ENCODE assay signal across 8 mouse cellular contexts in genomic region chr2:18026116-18026947, GRCm38 (mm10). TPM values are rescaled to one million over a fixed set of nuclear protein-coding genes. Genes with fewer than 3 reads are reported as not detected.
DNase-seq lines count a peak whose midpoint lies in the region; ATAC-seq and TF ChIP-seq lines count a peak whose summit lies in the region.
"Had no signal": no experiment of that assay in that cellular context is flagged by ENCODE, and none has a peak within 500 bp of the region (broad histone marks: within the 10 kb centered on the region; RNA-seq: fewer than 3 reads in every experiment).

No protein-coding gene starts in this region.

- H3K4me3 ChIP-seq in bone marrow macrophage, adult 2 months (ENCODE audit: insufficient read depth, low read length), result peak overlapping the region; percentile 72
- H3K4me3 ChIP-seq in forebrain, embryonic 13.5 days, result peak overlapping the region; percentile 60
- peak overlapping the region; percentile 73 for H3K4me3 ChIP-seq in limb, embryonic 11.5 days (ENCODE audit: low read depth, low read length)
- peak overlapping the region; percentile 65 for H3K4me3 ChIP-seq in midbrain, embryonic 12.5 days
- H3K4me3 ChIP-seq in stomach, embryonic 14.5 days (ENCODE audit: low read depth, low read length), result peak overlapping the region; percentile 68

- no peaks in the 10 kb centered on the region for H3K36me3 ChIP-seq in forebrain, embryonic 13.5 days (ENCODE audit: poor library complexity, severe bottlenecking)
- H3K36me3 ChIP-seq in limb, embryonic 11.5 days (ENCODE audit: control insufficient read depth, insufficient read depth, low read length), result no peaks in the 10 kb centered on the region
- no peaks in the 10 kb centered on the region for H3K36me3 ChIP-seq in midbrain, embryonic 12.5 days
- H3K36me3 ChIP-seq in stomach, embryonic 14.5 days (ENCODE audit: control insufficient read depth, insufficient read depth, low read length), result no peaks in the 10 kb centered on the region

- no peaks in the 10 kb centered on the region for H3K4me1 ChIP-seq in bone marrow macrophage, adult 2 months (ENCODE audit: control insufficient read depth, insufficient read depth, low read length)
- H3K4me1 ChIP-seq in forebrain, embryonic 13.5 days, result peaks cover 56% of the 10 kb centered on the region
- peaks cover 10% of the 10 kb centered on the region for H3K4me1 ChIP-seq in limb, embryonic 11.5 days (ENCODE audit: control insufficient read depth, insufficient read depth, low read length)
- H3K4me1 ChIP-seq in midbrain, embryonic 12.5 days, result peaks cover 31% of the 10 kb centered on the region
- peaks cover 4% of the 10 kb centered on the region; the same call in 1 of the 2 replicates for H3K4me1 ChIP-seq in stomach, embryonic 14.5 days (ENCODE audit: control insufficient read depth, insufficient read depth, low read length)

- no peaks in the 10 kb centered on the region for H3K9me3 ChIP-seq in forebrain, embryonic 13.5 days (replicated peaks)
- no peaks in the 10 kb centered on the region for H3K9me3 ChIP-seq in limb, embryonic 11.5 days (ENCODE audit: control insufficient read depth, low read length)
- no peaks in the 10 kb centered on the region for H3K9me3 ChIP-seq in midbrain, embryonic 12.5 days
- H3K9me3 ChIP-seq in stomach, embryonic 14.5 days (ENCODE audit: control insufficient read depth, low read depth, low read length), result no peaks in the 10 kb centered on the region

- peak overlapping the region; percentile 99 for H3K4me2 ChIP-seq in forebrain, embryonic 13.5 days
- H3K4me2 ChIP-seq in limb, embryonic 11.5 days (ENCODE audit: low read depth, severe bottlenecking), result peak overlapping the region; percentile 90
- H3K4me2 ChIP-seq in midbrain, embryonic 12.5 days (replicated peaks), result peak overlapping the region; percentile 97
- peak overlapping the region; percentile 100 for H3K4me2 ChIP-seq in stomach, embryonic 14.5 days (replicated peaks; ENCODE audit: low read depth, low read length)

- peak; percentile 14 for ATAC-seq in forebrain, embryonic 13.5 days
- peak; percentile 10; the same call in 1 of the 2 replicates for ATAC-seq in limb, embryonic 11.5 days (ENCODE audit: insufficient number of reproducible peaks, low FRiP score, low TSS enrichment, low read depth)
- ATAC-seq in midbrain, embryonic 12.5 days (ENCODE audit: low FRiP score, low read depth), result peak; percentile 23
- ATAC-seq in stomach, embryonic 14.5 days (ENCODE audit: insufficient number of reproducible peaks, insufficient read depth, low FRiP score, low read depth), result no peak

- WGBS in forebrain, embryonic 13.5 days, result under 1% methylated on average over 44 of the region's 44 CpGs
- under 1% methylated on average over 44 of the region's 44 CpGs for WGBS in limb, embryonic 11.5 days
- WGBS in midbrain, embryonic 12.5 days, result under 1% methylated on average over 44 of the region's 44 CpGs
- under 1% methylated on average over 44 of the region's 44 CpGs for WGBS in stomach, embryonic 14.5 days

- TF ChIP-seq CTCF in bone marrow macrophage, adult 2 months (IDR thresholded peaks at IDR 0.05; ENCODE audit: low read depth, low read length), result no peak

- no peaks in the 10 kb centered on the region for H3K27me3 ChIP-seq in forebrain, embryonic 13.5 days
- no peaks in the 10 kb centered on the region for H3K27me3 ChIP-seq in limb, embryonic 11.5 days (ENCODE audit: control insufficient read depth, insufficient read depth, low read length)
- no peaks in the 10 kb centered on the region for H3K27me3 ChIP-seq in midbrain, embryonic 12.5 days
- H3K27me3 ChIP-seq in stomach, embryonic 14.5 days (ENCODE audit: control insufficient read depth, insufficient read depth, low read length), result no peaks in the 10 kb centered on the region

- DNase-seq in MN1 (ENCODE audit: low spot score), result peak; percentile 54
- DNase-seq in heart, postnatal 36 days, result peak; percentile 65 to 77
- DNase-seq in limb, embryonic 11.5 days (ENCODE audit: low spot score), result peak; percentile 77

- H3K9ac ChIP-seq in forebrain, embryonic 13.5 days, result peak overlapping the region; percentile 94
- H3K9ac ChIP-seq in limb, embryonic 11.5 days (ENCODE audit: low read length), result peak overlapping the region; percentile 60
- H3K9ac ChIP-seq in midbrain, embryonic 12.5 days (replicated peaks), result peak overlapping the region; percentile 94
- peak overlapping the region; percentile 34 for H3K9ac ChIP-seq in stomach, embryonic 14.5 days (replicated peaks; ENCODE audit: low read depth, low read length)

- H3K27ac ChIP-seq in bone marrow macrophage, adult 2 months (ENCODE audit: insufficient read depth, low read depth, low read length), result no peak overlapping the region
- peak overlapping the region; percentile 99 for H3K27ac ChIP-seq in forebrain, embryonic 13.5 days
- H3K27ac ChIP-seq in limb, embryonic 11.5 days (replicated peaks; ENCODE audit: low read depth, low read length), result 0 out of 2 replicates have a peak overlapping the region, but pooled peaks have one; percentile 47
- H3K27ac ChIP-seq in midbrain, embryonic 12.5 days (replicated peaks), result peak overlapping the region; percentile 99
- H3K27ac ChIP-seq in stomach, embryonic 14.5 days (ENCODE audit: low read length), result peak overlapping the region; percentile 29; the same call in 1 of the 2 replicates

- no peak for TF ChIP-seq POLR2A in bone marrow macrophage, adult 2 months (IDR thresholded peaks at IDR 0.05; ENCODE audit: borderline replicate concordance, low read depth, low read length)

- intact Hi-C loops in heart, postnatal 36 days (cut with DNase I), result loop anchor here (2.0 to 5.0 kb wide), 12 partner anchors 38 to 1251 kb away; partner anchors contain the start of genes Bmi1, Dnajc1 and Spag6

RNA-seq across cellular contexts. Expression of gene A930004D18Rik, which starts 11.2 kb away (rescaled TPM):
- polyA plus RNA-seq in bone marrow macrophage, adult 2 months (2012; ENCODE audit: insufficient read depth, insufficient read length, missing spikeins), result not detected in 2 replicates
- polyA plus RNA-seq in forebrain, embryonic 13.5 days (2015; fragmentation: Nextera tagmentation; extraction: Ambion mirVana), result 16.2 and 20.3 TPM in 2 replicates
- 1 to 10 TPM; 4.6 to 6.2 TPM for total RNA-seq in heart, postnatal 36 days (2021)
- 10.4 and 11.9 TPM in 2 replicates for polyA plus RNA-seq in limb, embryonic 11.5 days (2014; fragmentation: Nextera tagmentation; extraction: Ambion mirVana)
- 20.5 and 21.5 TPM in 2 replicates for polyA plus RNA-seq in midbrain, embryonic 12.5 days (2016; fragmentation: Nextera tagmentation; extraction: Ambion mirVana)
- polyA plus RNA-seq in stomach, embryonic 14.5 days (2014; fragmentation: Nextera tagmentation; extraction: Ambion mirVana), result 9.9 and 11.0 TPM in 2 replicates

RNA-seq across cellular contexts. Expression of gene Skida1, which starts 22.5 kb away (rescaled TPM):
- polyA plus RNA-seq in bone marrow macrophage, adult 2 months (2012; ENCODE audit: insufficient read depth, insufficient read length, missing spikeins), result not detected in 2 replicates
- polyA plus RNA-seq in forebrain, embryonic 13.5 days (2015; fragmentation: Nextera tagmentation; extraction: Ambion mirVana), result 17.2 and 17.9 TPM in 2 replicates
- total RNA-seq in heart, postnatal 36 days (2021), result 1 to 10 TPM; 2.8 to 5.1 TPM
- 11.7 and 13.8 TPM in 2 replicates for polyA plus RNA-seq in limb, embryonic 11.5 days (2014; fragmentation: Nextera tagmentation; extraction: Ambion mirVana)
- polyA plus RNA-seq in midbrain, embryonic 12.5 days (2016; fragmentation: Nextera tagmentation; extraction: Ambion mirVana), result 23.8 and 26.6 TPM in 2 replicates
- 4.4 and 5.0 TPM in 2 replicates for polyA plus RNA-seq in stomach, embryonic 14.5 days (2014; fragmentation: Nextera tagmentation; extraction: Ambion mirVana)

RNA-seq across cellular contexts. Expression of gene Mllt10, which starts 28.7 kb away (rescaled TPM):
- 29.4 and 32.5 TPM in 2 replicates for polyA plus RNA-seq in bone marrow macrophage, adult 2 months (2012; ENCODE audit: insufficient read depth, insufficient read length, missing spikeins)
- 73.5 and 75.3 TPM in 2 replicates for polyA plus RNA-seq in forebrain, embryonic 13.5 days (2015; fragmentation: Nextera tagmentation; extraction: Ambion mirVana)
- 10 to 100 TPM; 32.6 to 34.2 TPM for total RNA-seq in heart, postnatal 36 days (2021)
- 45.3 and 46.3 TPM in 2 replicates for polyA plus RNA-seq in limb, embryonic 11.5 days (2014; fragmentation: Nextera tagmentation; extraction: Ambion mirVana)
- polyA plus RNA-seq in midbrain, embryonic 12.5 days (2016; fragmentation: Nextera tagmentation; extraction: Ambion mirVana), result 64.9 and 70.4 TPM in 2 replicates
- polyA plus RNA-seq in stomach, embryonic 14.5 days (2014; fragmentation: Nextera tagmentation; extraction: Ambion mirVana), result 45.0 and 56.9 TPM in 2 replicates

RNA-seq across cellular contexts. Expression of gene H2al2a, which starts 29.6 kb away (rescaled TPM):
- not detected in 2 replicates for polyA plus RNA-seq in bone marrow macrophage, adult 2 months (2012; ENCODE audit: insufficient read depth, insufficient read length, missing spikeins)
- polyA plus RNA-seq in forebrain, embryonic 13.5 days (2015; fragmentation: Nextera tagmentation; extraction: Ambion mirVana), result not detected in 2 replicates
- total RNA-seq in heart, postnatal 36 days (2021), result not detected
- not detected in 2 replicates for polyA plus RNA-seq in limb, embryonic 11.5 days (2014; fragmentation: Nextera tagmentation; extraction: Ambion mirVana)
- not detected in 2 replicates for polyA plus RNA-seq in midbrain, embryonic 12.5 days (2016; fragmentation: Nextera tagmentation; extraction: Ambion mirVana)
- not detected in 2 replicates for polyA plus RNA-seq in stomach, embryonic 14.5 days (2014; fragmentation: Nextera tagmentation; extraction: Ambion mirVana)
- total RNA-seq: layer of hippocampus, postnatal 25 days had no signal

Comparison
In these comparisons a context has a peak if more than half of its experiments do, and no peak if none do; other contexts are left out.
1. H3K9ac ChIP-seq: peak in every context shown above with its lines; median percentile 94 in forebrain, embryonic 13.5 days; 94 in midbrain, embryonic 12.5 days; 60 in limb, embryonic 11.5 days; 34 in stomach, embryonic 14.5 days.